Mouse (Mus musculus) skeletal muscle tissue, adult 2 months (tissue): Measurements from ENCODE around the gene Cnnm3.

Experiments
- DNase-seq: peaks from one replicate; pipeline ENCODE4 v3.0.0-alpha.2; 2012; ENCODE audit warnings: low read depth, low spot score

Cnnm3 gene

GRCm38 (mm10) chr1:36574196-36574955 is 62.7 kb downstream of the Cnnm3 start:
- DNase-seq: no peak

- no peak for DNase-seq
Measured at GRCm38 (mm10) chr1:36575347-36575746, 63.7 kb downstream of the Cnnm3 start.

GRCm38 (mm10) chr1:36576991-36577675 is 65.5 kb downstream of the Cnnm3 start:
- no peak for DNase-seq
